Mouse (Mus musculus): Measurements from ENCODE around the gene Hmga1. TPM values are rescaled to one million over a fixed set of nuclear protein-coding genes. Genes with fewer than 3 reads are reported as not detected.
A peak's percentile ranks its signal among the peaks of the same experiment; 100 is the strongest.

The Hmga1 gene
- 821 and 911 TPM in 2 replicates for polyA plus RNA-seq (2016; fragmentation: Nextera tagmentation; extraction: Ambion mirVana)

DNA sequence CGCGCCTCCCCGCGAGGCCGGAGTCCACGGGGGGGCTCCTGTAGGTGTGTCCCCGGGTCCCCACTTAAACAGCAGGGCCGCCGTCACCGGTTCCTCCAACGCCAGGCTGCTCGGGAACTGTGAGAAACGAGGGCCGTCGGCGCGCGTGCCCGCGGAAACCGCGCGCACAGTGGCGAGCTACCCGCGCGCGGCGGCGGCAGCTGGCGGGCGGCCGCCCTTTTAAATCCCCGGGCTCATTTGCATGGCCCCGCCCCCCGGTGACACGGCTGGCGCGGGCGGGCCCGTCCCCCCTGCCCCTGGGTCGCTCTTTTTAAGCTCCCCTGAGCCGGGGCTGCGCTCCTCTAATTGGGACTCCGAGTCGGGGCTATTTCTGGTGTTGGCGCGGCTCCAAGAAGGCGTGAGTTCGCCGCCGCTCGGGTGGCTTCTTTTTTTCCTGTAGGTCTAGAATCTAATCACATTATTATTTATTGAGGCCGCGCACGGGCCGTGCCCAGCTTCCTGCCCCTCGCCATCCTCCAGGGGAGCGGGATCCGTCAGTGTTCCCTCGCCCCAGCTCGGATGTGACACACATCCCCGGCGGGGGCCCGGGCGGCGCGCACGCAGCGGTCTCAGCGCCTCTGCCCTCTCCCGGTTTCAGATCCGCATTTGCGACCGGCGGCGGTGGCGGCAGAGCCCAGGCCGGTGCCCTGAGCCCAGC lies at the start of gene Hmga1:
Hmga1 (plus strand) TSS at position 183 of the 697 bp plus-strand sequence.
- under 1% methylated on average over 79 of the region's 79 CpGs for WGBS
- peaks cover 86% of the 10 kb centered on the region for H3K4me1 ChIP-seq
- H3K36me3 ChIP-seq (replicated peaks) = peaks cover 20% of the 10 kb centered on the region

DNA sequence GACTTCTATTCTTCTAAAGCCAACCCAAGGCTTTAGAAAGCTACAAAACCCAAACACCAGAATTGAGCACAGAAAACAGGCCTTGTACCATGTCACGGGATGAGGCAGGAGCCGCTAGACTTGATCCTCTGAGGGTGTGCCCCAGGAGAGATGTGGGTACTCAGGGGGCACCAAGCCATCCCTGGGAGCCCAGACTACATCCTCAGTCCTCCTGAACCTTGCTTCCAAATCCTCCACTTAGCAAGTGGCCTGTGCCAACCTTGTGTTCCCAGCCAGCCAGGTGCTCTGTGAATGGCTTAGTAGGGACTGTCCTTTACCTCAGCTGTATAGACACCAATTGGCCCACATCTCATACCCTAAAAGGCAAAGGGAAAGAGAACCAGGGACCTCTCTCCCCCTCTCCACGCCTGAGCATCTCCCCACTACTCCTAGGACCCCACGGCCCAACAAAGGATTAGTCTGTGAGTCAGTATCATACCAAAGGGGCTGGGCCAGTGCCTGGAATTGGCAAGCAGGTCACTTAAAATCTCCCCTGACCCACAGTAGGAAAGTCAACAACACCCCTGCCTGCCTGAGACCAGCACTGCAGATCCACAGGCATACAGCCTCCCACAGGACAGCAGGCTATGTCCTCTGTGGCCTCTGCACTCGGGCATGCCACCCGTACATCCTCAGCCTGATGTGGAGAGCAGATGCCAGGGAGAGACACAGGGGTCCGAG lies 49.3 kb upstream of the Hmga1 start:
- DNase-seq (ENCODE audit: extremely low spot score, low spot score) = no peak
- Histone ChIP-seq H3K36me3 (replicated peaks) (no peaks in the 10 kb centered on the region), H3K27me3 (ENCODE audit: poor library complexity, severe bottlenecking) (peaks cover 98% of the 10 kb centered on the region), H3K4me1 (peaks cover 97% of the 10 kb centered on the region), H3K9me3 (0 out of 2 replicates have a peak, but pooled peaks cover 5% of the 10 kb centered on the region), H3K4me3 (no peak overlapping the region), H3K27ac (peak overlapping the region; percentile 93)
- whole genome bisulfite sequencing = 86% methylated on average over 7 of the region's 7 CpGs

More for the DNA sequence above, at the start of gene Hmga1:
- Histone ChIP-seq H3K27ac (peak within 1 kb of the TSS; percentile 99), H3K4me3 (peak within 1 kb of the TSS; percentile 98), H3K27me3 (ENCODE audit: poor library complexity, severe bottlenecking) (peaks cover 7% of the 10 kb centered on the region; the same call in 1 of the 2 replicates), H3K9me3 (no peaks in the 10 kb centered on the region)
- peak; percentile 91 for DNase-seq (ENCODE audit: extremely low spot score, low spot score)

DNA sequence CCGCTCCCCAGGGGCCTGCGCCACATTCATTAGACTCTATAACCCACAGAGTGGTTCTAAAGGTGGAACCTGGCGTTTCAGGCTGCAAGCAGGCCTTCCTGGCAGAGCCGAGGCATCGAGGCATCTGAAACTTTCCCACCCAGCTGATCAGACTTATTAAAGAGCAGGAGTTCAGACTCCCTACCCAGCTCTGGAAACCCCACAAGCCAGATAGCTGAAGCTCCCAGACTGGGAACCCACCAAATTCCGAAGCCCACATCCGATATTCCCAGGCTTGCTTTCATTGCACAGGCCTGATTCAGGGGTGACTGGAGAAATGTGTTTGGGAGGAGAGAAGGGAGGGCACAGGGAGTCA lies 48.7 kb upstream of the Hmga1 start:
- 87% methylated on average over 7 of the region's 7 CpGs for WGBS
- H3K4me1 ChIP-seq = peaks cover 97% of the 10 kb centered on the region
- H3K27ac ChIP-seq = peak overlapping the region; percentile 8; the same call in 1 of the 2 replicates
- no peak for DNase-seq (ENCODE audit: extremely low spot score, low spot score)
- H3K36me3 ChIP-seq (replicated peaks) = no peaks in the 10 kb centered on the region
- 0 out of 2 replicates have a peak, but pooled peaks cover 4% of the 10 kb centered on the region for H3K9me3 ChIP-seq
- H3K27me3 ChIP-seq (ENCODE audit: poor library complexity, severe bottlenecking) = peaks cover 98% of the 10 kb centered on the region
- no peak overlapping the region for H3K4me3 ChIP-seq

DNA sequence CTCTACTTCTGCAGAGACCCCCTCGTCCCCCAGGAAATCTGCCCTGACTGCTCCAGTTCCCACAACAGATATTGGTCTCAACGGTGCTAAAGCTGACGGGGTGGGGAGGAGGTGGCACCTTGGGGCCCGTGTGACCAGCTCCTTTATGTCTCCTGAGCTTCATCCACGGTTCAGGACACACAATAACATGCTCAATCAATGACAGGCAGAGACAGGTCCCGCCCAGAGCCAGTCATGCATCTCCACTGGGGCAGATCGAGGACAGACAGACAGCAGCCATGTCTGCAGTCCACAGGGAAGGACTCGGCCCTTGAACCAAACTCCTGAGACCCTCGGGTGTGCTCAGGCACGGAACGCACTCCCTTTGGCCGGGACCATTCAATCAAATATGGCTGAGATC lies 48.3 kb upstream of the Hmga1 start:
- no peaks in the 10 kb centered on the region for H3K36me3 ChIP-seq (replicated peaks)
- no peak for DNase-seq (ENCODE audit: extremely low spot score, low spot score)
- peak overlapping the region; percentile 3; the same call in 1 of the 2 replicates for H3K27ac ChIP-seq
- H3K4me1 ChIP-seq = peaks cover 97% of the 10 kb centered on the region
- H3K9me3 ChIP-seq = no peaks in the 10 kb centered on the region
- 73% methylated on average over 12 of the region's 12 CpGs for WGBS
- no peak overlapping the region for H3K4me3 ChIP-seq
- peaks cover 98% of the 10 kb centered on the region for H3K27me3 ChIP-seq (ENCODE audit: poor library complexity, severe bottlenecking)

DNA sequence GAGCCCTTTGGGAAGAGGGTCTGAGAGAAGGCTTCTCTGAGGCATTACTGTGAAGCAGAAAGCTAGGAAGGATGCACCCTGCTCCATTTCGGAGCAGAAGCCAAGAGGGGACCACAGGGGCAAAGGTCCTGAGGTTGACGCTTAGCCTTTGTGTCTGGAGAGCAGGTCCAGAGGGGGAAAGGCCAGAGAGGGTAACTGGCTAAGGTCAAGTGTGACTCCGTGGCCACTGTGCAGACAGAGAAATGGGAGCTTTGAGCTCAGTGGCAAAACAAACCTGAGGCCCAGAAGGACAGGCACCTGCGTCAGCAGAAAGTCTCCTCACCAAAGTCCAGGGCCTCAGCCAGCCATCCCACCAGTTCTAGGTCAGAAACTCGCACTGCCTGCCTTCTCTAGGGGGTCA lies 47.8 kb upstream of the Hmga1 start:
- DNase-seq (ENCODE audit: extremely low spot score, low spot score) = no peak
- H3K9me3 ChIP-seq = no peaks in the 10 kb centered on the region
- WGBS = 80% methylated on average over 5 of the region's 5 CpGs
- peaks cover 98% of the 10 kb centered on the region for H3K27me3 ChIP-seq (ENCODE audit: poor library complexity, severe bottlenecking)
- H3K36me3 ChIP-seq (replicated peaks) = no peaks in the 10 kb centered on the region
- peaks cover 97% of the 10 kb centered on the region for H3K4me1 ChIP-seq
- H3K4me3 ChIP-seq = no peak overlapping the region
- H3K27ac ChIP-seq = no peak overlapping the region; the same call in 1 of the 2 replicates

DNA sequence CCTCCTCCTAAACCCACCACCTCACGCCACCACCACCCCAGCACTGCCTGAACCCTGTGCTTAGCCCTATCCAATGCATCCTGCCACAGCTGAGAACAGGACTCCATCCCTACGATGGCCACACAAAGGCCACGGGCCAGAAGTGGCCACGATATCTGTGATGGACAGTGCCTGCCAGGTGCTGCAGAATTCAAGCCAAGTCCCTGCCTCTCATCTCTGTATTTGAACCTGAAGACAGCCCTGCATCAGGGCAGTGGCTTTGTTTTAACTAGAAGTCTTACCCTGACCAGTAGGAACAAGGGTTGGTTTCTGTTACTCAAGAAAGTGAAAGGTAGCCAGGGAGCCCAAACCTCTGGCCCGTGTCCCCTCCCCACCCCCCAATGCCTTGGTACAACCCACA lies 47.2 kb upstream of the Hmga1 start:
- H3K36me3 ChIP-seq (replicated peaks) = no peaks in the 10 kb centered on the region
- no peak overlapping the region for H3K4me3 ChIP-seq
- peaks cover 98% of the 10 kb centered on the region for H3K27me3 ChIP-seq (ENCODE audit: poor library complexity, severe bottlenecking)
- 79% methylated on average over 5 of the region's 5 CpGs for WGBS
- peaks cover 97% of the 10 kb centered on the region for H3K4me1 ChIP-seq
- DNase-seq (ENCODE audit: extremely low spot score, low spot score) = no peak
- H3K27ac ChIP-seq = no peak overlapping the region; the same call in 1 of the 2 replicates
- no peaks in the 10 kb centered on the region for H3K9me3 ChIP-seq

DNA sequence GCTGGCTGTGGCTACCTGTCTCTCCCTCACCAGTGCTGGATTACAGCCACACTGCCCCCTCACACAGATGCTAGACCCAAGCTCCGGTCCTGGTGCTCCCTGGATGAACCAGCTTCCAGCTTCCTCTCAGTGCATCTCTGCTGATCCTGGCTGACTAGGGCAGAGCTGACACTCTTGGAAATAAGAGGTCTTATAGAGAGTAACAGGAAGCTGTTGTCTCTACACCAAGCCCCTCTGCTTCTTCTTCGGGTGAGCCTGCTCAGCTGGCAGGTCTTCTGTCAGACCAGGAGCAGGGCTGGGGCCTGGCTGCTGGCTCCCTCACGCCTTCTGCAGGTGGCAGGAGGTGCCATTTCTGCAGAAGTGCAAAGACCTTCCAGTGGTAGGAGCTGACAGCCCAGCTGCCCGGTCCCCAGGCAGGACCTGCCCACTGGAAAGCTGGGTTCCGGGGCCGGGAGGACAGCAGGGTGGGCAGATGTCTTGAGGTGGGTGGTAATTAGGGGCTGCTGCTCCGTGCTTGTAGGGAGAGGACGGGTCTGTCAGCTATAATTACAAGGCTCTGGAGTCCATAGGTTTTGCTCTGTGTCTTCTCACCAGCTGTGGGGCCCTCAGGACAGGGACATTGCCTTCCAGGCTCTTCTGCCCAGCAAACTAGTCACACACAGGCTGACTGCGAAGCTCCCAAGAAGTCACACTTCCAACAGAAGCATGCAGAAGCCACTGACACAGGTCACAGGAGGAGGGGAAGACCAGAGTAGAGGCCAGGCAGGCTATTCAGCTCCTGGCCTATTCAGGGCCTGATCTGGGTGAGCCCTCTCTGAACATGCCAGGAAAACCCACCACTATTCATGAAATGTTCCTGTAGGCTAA lies 45.8 kb upstream of the Hmga1 start:
- no peak for DNase-seq (ENCODE audit: extremely low spot score, low spot score)
- Histone ChIP-seq H3K9me3 (no peaks in the 10 kb centered on the region), H3K36me3 (replicated peaks) (no peaks in the 10 kb centered on the region), H3K4me1 (peaks cover 86% of the 10 kb centered on the region), H3K27me3 (ENCODE audit: poor library complexity, severe bottlenecking) (peaks cover 100% of the 10 kb centered on the region), H3K27ac (no peak overlapping the region), H3K4me3 (no peak overlapping the region)
- 58% methylated on average over 9 of the region's 9 CpGs for WGBS

DNA sequence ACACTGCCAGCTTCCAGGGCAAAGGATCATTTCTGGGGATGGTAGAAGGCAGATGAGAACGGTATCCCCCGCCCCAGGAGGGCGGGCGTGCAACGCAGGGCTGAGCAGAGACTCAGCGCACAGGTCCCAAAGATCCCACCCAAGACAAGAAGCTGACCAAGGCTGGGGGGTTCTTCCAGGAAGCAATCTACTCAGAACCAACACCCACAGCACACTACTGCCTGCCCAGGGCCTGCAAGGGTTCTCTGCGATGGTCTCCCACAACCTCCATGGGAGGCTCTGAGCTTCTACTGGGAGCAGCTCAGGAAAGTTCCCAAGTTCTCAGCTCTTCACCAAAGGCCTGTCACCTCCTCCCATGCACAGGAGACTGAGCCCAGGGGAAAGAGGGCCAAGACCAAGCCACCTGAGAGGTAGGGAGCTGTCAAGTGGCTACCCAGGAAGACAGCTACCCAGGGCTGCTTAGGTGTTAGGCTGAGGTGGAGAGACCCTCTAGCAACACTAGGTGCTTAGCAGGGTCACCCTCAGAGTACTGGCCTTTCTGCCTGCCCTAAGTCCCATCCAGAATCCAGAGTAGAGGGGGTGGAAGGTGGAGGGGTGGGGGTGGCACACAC lies 45.1 kb upstream of the Hmga1 start:
- H3K9me3 ChIP-seq = no peaks in the 10 kb centered on the region
- H3K27ac ChIP-seq = no peak overlapping the region
- 91% methylated on average over 7 of the region's 7 CpGs for WGBS
- peak overlapping the region; percentile 65 for H3K4me3 ChIP-seq
- H3K36me3 ChIP-seq (replicated peaks) = no peaks in the 10 kb centered on the region
- peaks cover 78% of the 10 kb centered on the region for H3K4me1 ChIP-seq
- DNase-seq (ENCODE audit: extremely low spot score, low spot score) = no peak
- H3K27me3 ChIP-seq (ENCODE audit: poor library complexity, severe bottlenecking) = peaks cover 99% of the 10 kb centered on the region

DNA sequence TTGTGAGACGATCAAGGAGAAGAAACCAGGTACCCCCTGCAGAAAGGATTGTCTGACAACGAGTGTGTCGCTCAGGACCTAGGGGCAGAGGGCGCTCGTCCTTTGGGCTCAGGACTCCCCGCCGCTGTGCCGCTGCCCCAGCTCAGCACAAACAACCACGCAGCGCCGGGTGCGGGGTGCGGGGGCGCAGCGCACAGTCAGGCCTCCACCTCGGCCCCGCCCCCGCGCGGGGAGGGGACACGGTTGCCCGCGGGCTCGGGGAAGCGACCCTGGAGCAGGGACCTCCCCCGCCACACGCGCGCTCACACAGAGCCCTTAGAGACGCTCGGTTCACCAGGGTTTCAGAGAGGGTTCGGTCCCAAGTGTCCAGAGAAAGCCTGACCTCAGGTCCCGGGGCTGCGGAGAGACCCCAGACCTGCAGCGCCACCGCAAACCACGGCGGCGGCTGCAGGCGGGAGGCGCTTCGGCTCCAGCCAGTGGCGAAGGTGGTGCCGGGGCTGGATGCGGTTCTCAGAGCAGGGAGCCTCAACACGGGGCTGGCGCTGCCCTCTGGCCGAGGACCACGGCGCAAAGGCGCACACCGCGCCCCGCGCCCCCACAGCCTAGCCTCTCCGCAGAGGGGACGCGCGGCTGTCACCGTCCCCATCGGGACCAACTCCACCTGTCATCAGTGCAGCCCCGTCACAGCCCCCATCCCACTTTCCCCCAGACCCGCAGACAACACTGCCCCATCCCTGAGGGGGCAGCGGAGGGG lies 44.3 kb upstream of the Hmga1 start:
- Histone ChIP-seq H3K27ac (peak overlapping the region; percentile 72), H3K4me1 (peaks cover 72% of the 10 kb centered on the region)
- DNase-seq (ENCODE audit: extremely low spot score, low spot score) = no peak

DNA sequence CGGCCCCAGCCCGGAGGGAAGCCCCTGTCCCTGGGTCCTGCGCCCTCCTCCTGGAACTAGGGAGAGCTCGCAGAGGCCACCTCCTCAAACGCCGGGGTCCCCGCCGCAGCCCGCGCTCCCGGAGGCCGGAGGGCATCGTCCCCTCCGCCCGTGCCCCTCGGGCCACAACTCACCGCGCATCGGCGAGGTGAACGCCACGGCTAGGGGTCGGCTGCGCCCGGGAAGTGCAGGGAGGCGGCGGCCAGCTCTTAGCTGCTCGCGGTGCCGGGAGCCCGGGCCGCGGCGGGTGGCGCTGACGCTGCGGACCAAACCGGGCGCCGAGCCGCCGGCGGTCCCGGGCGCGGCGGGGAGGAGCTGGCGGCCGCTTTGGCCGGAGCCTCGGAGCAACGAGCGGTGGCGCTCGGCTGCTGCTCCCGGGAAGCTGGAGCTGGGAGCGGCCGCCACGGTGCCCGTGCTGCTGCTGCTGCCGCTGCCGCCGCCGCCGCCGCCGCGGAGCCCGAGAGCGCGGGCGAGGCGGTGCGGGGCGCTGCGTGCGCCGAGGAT lies 43.6 kb upstream of the Hmga1 start:
- no peaks in the 10 kb centered on the region for H3K9me3 ChIP-seq
- H3K4me3 ChIP-seq = peak overlapping the region; percentile 65
- DNase-seq (ENCODE audit: extremely low spot score, low spot score) = no peak
- no peaks in the 10 kb centered on the region for H3K36me3 ChIP-seq (replicated peaks)
- WGBS = 2% methylated on average over 78 of the region's 78 CpGs
- peaks cover 99% of the 10 kb centered on the region for H3K27me3 ChIP-seq (ENCODE audit: poor library complexity, severe bottlenecking)
- H3K4me1 ChIP-seq = peaks cover 72% of the 10 kb centered on the region
- peak overlapping the region; percentile 72 for H3K27ac ChIP-seq

More for the DNA sequence above, 44.3 kb upstream of the Hmga1 start:
- Histone ChIP-seq H3K36me3 (replicated peaks) (no peaks in the 10 kb centered on the region), H3K27me3 (ENCODE audit: poor library complexity, severe bottlenecking) (peaks cover 99% of the 10 kb centered on the region), H3K4me3 (peak overlapping the region; percentile 65), H3K9me3 (no peaks in the 10 kb centered on the region)
- 1% methylated on average over 60 of the region's 64 CpGs for WGBS

DNA sequence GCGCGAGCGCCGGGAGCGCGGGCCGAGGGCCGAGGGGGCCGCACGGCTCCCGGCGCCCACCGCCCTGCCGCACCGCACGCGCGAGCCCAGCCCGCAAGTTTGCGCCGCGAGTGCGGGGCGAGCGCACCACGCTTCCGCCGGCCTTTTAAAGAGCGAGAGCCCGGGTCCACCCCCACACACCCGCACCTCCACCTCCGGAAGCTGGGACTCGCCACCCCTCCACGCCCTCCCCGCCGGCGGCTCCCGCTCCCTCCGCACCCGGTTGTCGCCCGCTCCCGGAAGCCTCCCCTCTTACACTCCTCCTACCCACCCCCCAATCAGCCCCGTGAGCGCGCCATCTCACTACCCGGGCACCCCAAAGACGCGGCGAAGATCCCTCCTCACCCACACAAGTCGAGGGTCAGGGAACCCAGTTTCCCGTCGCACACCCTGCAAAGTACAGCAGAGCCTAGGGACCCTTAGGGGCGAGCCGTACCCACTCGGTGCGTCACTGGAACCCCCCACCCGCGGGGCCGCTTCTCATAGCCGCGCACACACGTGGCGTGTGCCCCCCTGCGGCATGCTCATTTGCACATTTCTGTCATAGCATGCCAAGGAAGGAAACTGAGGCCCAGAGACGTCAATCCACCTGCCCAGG lies 42.9 kb upstream of the Hmga1 start:
- Histone ChIP-seq H3K27me3 (ENCODE audit: poor library complexity, severe bottlenecking) (peaks cover 99% of the 10 kb centered on the region), H3K4me1 (peaks cover 72% of the 10 kb centered on the region), H3K36me3 (replicated peaks) (no peaks in the 10 kb centered on the region), H3K27ac (peak overlapping the region; percentile 72), H3K4me3 (peak overlapping the region; percentile 65), H3K9me3 (no peaks in the 10 kb centered on the region)
- 1% methylated on average over 32 of the region's 66 CpGs for WGBS
- no peak for DNase-seq (ENCODE audit: extremely low spot score, low spot score)
